Mouse (Mus musculus) cerebellum, postnatal 10 days (tissue): ENCODE results near the gene Gm13697.

Source experiments
- DNase-seq, 2 experiments: peaks; one replicate each; pipeline ENCODE4 v3.0.0; 2021; ENCODE audit warnings: mixed read lengths in 2 of 2

Gm13697 gene

GRCm38 (mm10) chr2:84035997-84036396, 51.5 kb downstream of the Gm13697 start:
- no peak for DNase-seq
